Mouse (Mus musculus) MEL (cell line): ENCODE data around the gene Gpr35. TPM values are rescaled to one million over a fixed set of nuclear protein-coding genes. Genes with fewer than 3 reads are reported as not detected.

Experiments
- DNase-seq: peaks from one replicate; pipeline ENCODE4 v3.0.0; 2011; ENCODE audit warnings: low read depth, low spot score
- H3K27ac ChIP-seq: 2 replicates; pipeline ENCODE4 v1.5.1; 2012; ENCODE audit warnings: low read depth, mild to moderate bottlenecking, control low read depth, low read length, moderate library complexity; ENCODE audit not compliant: control insufficient read depth
- H3K27me3 ChIP-seq, 2 experiments: fragments of 150-350 bp in 1 of 2; sonication (generic) in 1 of 2; 2 replicates each; pipeline ENCODE4 v1.6.1; 2012; ENCODE audit warnings: low read length in 2 of 2, mild to moderate bottlenecking in 2 of 2, improper control_type of control experiment in 1 of 2, moderate library complexity in 1 of 2; ENCODE audit not compliant: insufficient read depth in 2 of 2, control insufficient read depth in 1 of 2
- H3K36me3 ChIP-seq, 2 experiments: 2 replicates each; pipeline ENCODE4 v1.6.1; 2012 to 2014; ENCODE audit warnings: low read length in 2 of 2, improper control_type of control experiment in 1 of 2, inconsistent platforms in 1 of 2, mild to moderate bottlenecking in 1 of 2; ENCODE audit not compliant: insufficient read depth in 2 of 2, control insufficient read depth in 1 of 2
- H3K4me1 ChIP-seq, 2 experiments: fragments of 150-350 bp in 1 of 2; sonication (generic) in 1 of 2; 2 replicates each; pipeline ENCODE4 v1.6.1; 2012; ENCODE audit warnings: low read length in 2 of 2, improper control_type of control experiment in 1 of 2, mild to moderate bottlenecking in 1 of 2; ENCODE audit not compliant: insufficient read depth in 2 of 2, control insufficient read depth in 1 of 2
- H3K4me3 ChIP-seq, 2 experiments: fragments of 150-350 bp in 1 of 2; sonication (generic) in 1 of 2; 2 replicates each; pipeline ENCODE4 v1.5.1; 2012; ENCODE audit warnings: low read depth in 2 of 2, low read length in 2 of 2, mild to moderate bottlenecking in 2 of 2, moderate library complexity in 2 of 2, control low read depth in 1 of 2, improper control_type of control experiment in 1 of 2; ENCODE audit not compliant: control insufficient read depth in 1 of 2, insufficient read depth in 1 of 2
- H3K79me2 ChIP-seq: 2 replicates; pipeline ENCODE4 v1.6.1; 2012; ENCODE audit warnings: mild to moderate bottlenecking, low read length, moderate library complexity; ENCODE audit not compliant: control insufficient read depth, poor library complexity, insufficient read depth
- H3K9ac ChIP-seq: 2 replicates; pipeline ENCODE4 v1.6.1; 2012; ENCODE audit warnings: low read depth, mild to moderate bottlenecking, control low read depth, low read length, moderate library complexity; ENCODE audit not compliant: control insufficient read depth, poor library complexity, severe bottlenecking
- H3K9me3 ChIP-seq: fragments of 150-350 bp; sonication (generic); replicated peaks from 2 replicates; pipeline ENCODE4 v1.6.1; 2012; ENCODE audit warnings: mild to moderate bottlenecking, low read length, improper control_type of control experiment, moderate library complexity; ENCODE audit not compliant: insufficient read depth
- BHLHE40 ChIP-seq: IDR thresholded peaks from 2 replicates; pipeline ENCODE4 v1.6.1; 2012; ENCODE audit warnings: low read depth, mild to moderate bottlenecking, inconsistent platforms, low read length, improper control_type of control experiment, borderline replicate concordance
- CHD2 ChIP-seq: IDR thresholded peaks from 2 replicates; pipeline ENCODE4 v1.6.1; 2011; ENCODE audit warnings: low read length, improper control_type of control experiment
- CTCF ChIP-seq, 3 experiments: IDR thresholded peaks in 2 of 3; conservative IDR thresholded peaks in 1 of 3; 2 replicates each; pipeline ENCODE4 v1.5.1; 2011 to 2012; ENCODE audit warnings: low read length in 3 of 3, low read depth in 2 of 3, mild to moderate bottlenecking in 2 of 3, improper control_type of control experiment in 1 of 3, inconsistent platforms in 1 of 3, mixed read lengths in 1 of 3, moderate library complexity in 1 of 3; ENCODE audit not compliant: control insufficient read depth in 1 of 3, insufficient read depth in 1 of 3, poor library complexity in 1 of 3, severe bottlenecking in 1 of 3
- E2F4 ChIP-seq: IDR thresholded peaks from 2 replicates; pipeline ENCODE4 v1.6.1; 2011; ENCODE audit warnings: low read depth, low read length, improper control_type of control experiment, borderline replicate concordance
- ELF1 ChIP-seq: IDR thresholded peaks from 2 replicates; pipeline ENCODE4 v1.6.1; 2014; ENCODE audit warnings: low read depth, mild to moderate bottlenecking, inconsistent platforms, low read length, improper control_type of control experiment, moderate library complexity
- EP300 ChIP-seq, 2 experiments: IDR thresholded peaks; 2 replicates each; pipeline ENCODE4 v1.6.1; 2011; ENCODE audit warnings: improper control_type of control experiment in 2 of 2, low read length in 2 of 2, low read depth in 1 of 2, mild to moderate bottlenecking in 1 of 2
- ETS1 ChIP-seq: IDR thresholded peaks from 2 replicates; pipeline ENCODE4 v1.6.1; 2012; ENCODE audit warnings: low read depth, mild to moderate bottlenecking, inconsistent platforms, low read length, improper control_type of control experiment, moderate library complexity
- GATA1 ChIP-seq: IDR thresholded peaks from 2 replicates; pipeline ENCODE4 v1.6.1; 2011; ENCODE audit warnings: low read depth, low read length, improper control_type of control experiment
- HCFC1 ChIP-seq: IDR thresholded peaks from 2 replicates; pipeline ENCODE4 v1.6.1; 2012; ENCODE audit warnings: low read depth, mild to moderate bottlenecking, inconsistent platforms, low read length, improper control_type of control experiment, moderate library complexity
- KAT2A ChIP-seq: conservative IDR thresholded peaks from 2 replicates; pipeline ENCODE4 v1.6.1; 2012; ENCODE audit warnings: low read depth, low read length, improper control_type of control experiment, inconsistent platforms
- MAFK ChIP-seq: IDR thresholded peaks from 2 replicates; pipeline ENCODE4 v1.6.1; 2011; ENCODE audit warnings: low read depth, mild to moderate bottlenecking, low read length, improper control_type of control experiment, borderline replicate concordance
- MAX ChIP-seq: IDR thresholded peaks from 2 replicates; pipeline ENCODE4 v1.6.1; 2011; ENCODE audit warnings: low read length, improper control_type of control experiment
- MAZ ChIP-seq: IDR thresholded peaks from 2 replicates; pipeline ENCODE4 v1.6.1; 2012; ENCODE audit warnings: low read depth, mild to moderate bottlenecking, inconsistent platforms, low read length, improper control_type of control experiment
- MEF2A ChIP-seq: IDR thresholded peaks from 2 replicates; pipeline ENCODE4 v1.6.1; 2014; ENCODE audit warnings: low read depth, mild to moderate bottlenecking, inconsistent platforms, low read length, improper control_type of control experiment; ENCODE audit not compliant: poor library complexity, insufficient replicate concordance, severe bottlenecking; ENCODE audit errors: extremely low read depth
- MXI1 ChIP-seq: IDR thresholded peaks from 2 replicates; pipeline ENCODE4 v1.6.1; 2011; ENCODE audit warnings: mild to moderate bottlenecking, low read depth, low read length, improper control_type of control experiment
- MYB ChIP-seq: IDR thresholded peaks from 2 replicates; pipeline ENCODE4 v1.6.1; 2011; ENCODE audit warnings: mild to moderate bottlenecking, low read depth, low read length, improper control_type of control experiment
- MYC ChIP-seq: IDR thresholded peaks from 2 replicates; pipeline ENCODE4 v1.6.1; 2011; ENCODE audit warnings: low read depth, mild to moderate bottlenecking, low read length, improper control_type of control experiment, moderate library complexity
- NELFE ChIP-seq: IDR thresholded peaks from 2 replicates; pipeline ENCODE4 v1.6.1; 2011; ENCODE audit warnings: low read depth, low read length, improper control_type of control experiment
- NRF1 ChIP-seq: IDR thresholded peaks from 2 replicates; pipeline ENCODE4 v1.6.1; 2014; ENCODE audit warnings: low read depth, mild to moderate bottlenecking, inconsistent platforms, low read length, improper control_type of control experiment, moderate library complexity; ENCODE audit not compliant: poor library complexity, insufficient read depth, severe bottlenecking
- POLR2A ChIP-seq, 2 experiments: IDR thresholded peaks; 2 replicates each; pipeline ENCODE4 v1.6.1; 2011 to 2012; ENCODE audit warnings: low read length in 2 of 2, mild to moderate bottlenecking in 2 of 2, control low read depth in 1 of 2, improper control_type of control experiment in 1 of 2, low read depth in 1 of 2, moderate library complexity in 1 of 2; ENCODE audit not compliant: control insufficient read depth in 1 of 2, insufficient read depth in 1 of 2, poor library complexity in 1 of 2
- POLR2AphosphoS2 ChIP-seq: IDR thresholded peaks from 2 replicates; pipeline ENCODE4 v1.6.1; 2011; ENCODE audit warnings: low read length, improper control_type of control experiment
- POLR2AphosphoS5 ChIP-seq: IDR thresholded peaks from 2 replicates; pipeline ENCODE4 v1.6.1; 2012; ENCODE audit warnings: low read depth, borderline replicate concordance, mild to moderate bottlenecking, inconsistent platforms, low read length, moderate library complexity, mixed read lengths
- RAD21 ChIP-seq: IDR thresholded peaks from 2 replicates; pipeline ENCODE4 v1.6.1; 2011; ENCODE audit warnings: mild to moderate bottlenecking, low read depth, low read length, improper control_type of control experiment
- RCOR1 ChIP-seq: IDR thresholded peaks from 2 replicates; pipeline ENCODE4 v1.6.1; 2012; ENCODE audit warnings: low read depth, mild to moderate bottlenecking, inconsistent platforms, low read length, improper control_type of control experiment
- SIN3A ChIP-seq: IDR thresholded peaks from 2 replicates; pipeline ENCODE4 v1.6.1; 2012; ENCODE audit warnings: low read length, improper control_type of control experiment, inconsistent platforms
- SMC3 ChIP-seq: IDR thresholded peaks from 2 replicates; pipeline ENCODE4 v1.6.1; 2011; ENCODE audit warnings: low read depth, low read length, improper control_type of control experiment
- TAL1 ChIP-seq: IDR thresholded peaks from 2 replicates; pipeline ENCODE4 v1.6.1; 2012; ENCODE audit warnings: mild to moderate bottlenecking, inconsistent platforms, low read length, moderate library complexity, mixed read lengths
- TBP ChIP-seq: IDR thresholded peaks from 2 replicates; pipeline ENCODE4 v1.8.0; 2011; ENCODE audit warnings: low read depth, low read length, improper control_type of control experiment
- TCF12 ChIP-seq: IDR thresholded peaks from 2 replicates; pipeline ENCODE4 v1.6.1; 2014; ENCODE audit warnings: low read depth, mild to moderate bottlenecking, inconsistent platforms, low read length, improper control_type of control experiment, moderate library complexity
- UBTF ChIP-seq: IDR thresholded peaks from 2 replicates; pipeline ENCODE4 v1.6.1; 2012; ENCODE audit warnings: low read depth, mild to moderate bottlenecking, inconsistent platforms, low read length, improper control_type of control experiment, moderate library complexity, borderline replicate concordance; ENCODE audit not compliant: insufficient read depth
- USF1 ChIP-seq: IDR thresholded peaks from 2 replicates; pipeline ENCODE4 v1.6.1; 2014; ENCODE audit warnings: low read depth, mild to moderate bottlenecking, inconsistent platforms, low read length, improper control_type of control experiment, moderate library complexity
- USF2 ChIP-seq, 2 experiments: IDR thresholded peaks; 2 replicates each; pipeline ENCODE4 v1.6.1; 2011 to 2012; ENCODE audit warnings: improper control_type of control experiment in 2 of 2, low read length in 2 of 2, borderline replicate concordance in 1 of 2, inconsistent platforms in 1 of 2, low read depth in 1 of 2, mild to moderate bottlenecking in 1 of 2; ENCODE audit not compliant: insufficient read depth in 1 of 2
- ZC3H11A ChIP-seq: IDR thresholded peaks from 2 replicates; pipeline ENCODE4 v1.6.1; 2012; ENCODE audit warnings: low read depth, mild to moderate bottlenecking, inconsistent platforms, low read length, improper control_type of control experiment
- ZKSCAN1 ChIP-seq: IDR thresholded peaks from 2 replicates; pipeline ENCODE4 v1.6.1; 2012; ENCODE audit warnings: low read depth, mild to moderate bottlenecking, inconsistent platforms, low read length, improper control_type of control experiment, moderate library complexity
- ZMIZ1 ChIP-seq: IDR thresholded peaks from 2 replicates; pipeline ENCODE4 v1.6.1; 2012; ENCODE audit warnings: low read depth, mild to moderate bottlenecking, inconsistent platforms, low read length, improper control_type of control experiment, moderate library complexity
- polyA plus RNA-seq, 2 experiments: library from polyadenylated mRNA; stranded (reverse) in 1 of 2; unstranded in 1 of 2; fragments of >175 nt in 1 of 2; fragments of >200 nt in 1 of 2; gene quantifications; 2 replicates each; pipeline versions ENCODE4 v1.2.1 to v1.2.4; 2012; ENCODE audit warnings: low replicate concordance in 2 of 2, low read depth in 1 of 2; ENCODE audit not compliant: insufficient read length in 2 of 2, insufficient read depth in 1 of 2, missing spikeins in 1 of 2
- total RNA-seq: library from RNA; depleted of rRNA; stranded (reverse); fragments of 300-350 nt; gene quantifications from 2 replicates; pipeline ENCODE4 v1.2.3, GENCODE M21; 2012

Gene Gpr35
- total and polyA plus RNA-seq, 3 experiments, result 0.22 TPM; not detected in 2

DNA sequence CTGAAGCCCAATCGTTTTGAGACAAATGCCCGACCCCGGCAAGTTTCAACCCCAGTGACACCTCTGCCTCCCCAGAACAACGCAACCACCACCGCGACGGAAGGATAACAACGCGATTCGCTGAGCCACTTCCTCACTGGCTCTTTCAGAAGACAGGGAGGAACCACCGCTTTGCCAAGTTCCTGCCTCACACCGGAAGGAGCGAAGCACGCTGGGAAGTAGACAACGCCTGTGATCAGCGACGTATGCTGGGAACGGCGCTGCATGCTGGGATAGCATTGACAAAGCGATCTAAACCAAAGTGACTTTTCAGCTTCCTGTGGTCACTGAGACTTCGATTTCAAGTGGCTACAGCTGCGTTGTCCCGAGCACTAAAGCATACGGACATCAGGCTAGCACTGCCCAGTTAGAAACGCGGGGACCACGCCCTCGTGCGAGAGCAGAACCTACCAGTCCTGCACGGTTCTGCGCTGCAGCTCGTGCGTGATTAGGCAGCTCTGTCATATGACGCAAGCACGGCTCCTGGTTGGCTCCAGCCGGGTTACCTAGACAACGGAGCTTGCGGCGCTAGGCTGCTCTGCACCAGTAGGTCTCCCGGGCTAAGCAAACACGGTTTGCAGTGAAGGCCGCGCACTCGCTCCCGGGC lies 16.4 kb upstream of the Gpr35 start, which contains the start of gene Capn10:
Gene Capn10, plus strand, starts transcription at position 195 of the 646 bp plus-strand sequence.
- peak within 1 kb of the TSS; percentile 98 for H3K27ac ChIP-seq
- DNase-seq, result peak; percentile 100
- H3K9me3 ChIP-seq, result no peaks in the 10 kb centered on the region
- peak within 1 kb of the TSS; percentile 87 for H3K9ac ChIP-seq
- peaks cover 12% of the 10 kb centered on the region for H3K79me2 ChIP-seq
- H3K27me3 ChIP-seq, result no peaks in the 10 kb centered on the region
- TF ChIP-seq CTCF (IDR thresholded peaks at IDR 0.05 in 2 of 3, conservative IDR thresholded peaks at IDR 0.05 in 1 of 3; ENCODE audit: control insufficient read depth in 1 of 3, insufficient read depth in 1 of 3, low read depth in 2 of 3, low read length in 3 of 3, poor library complexity in 1 of 3, severe bottlenecking in 1 of 3) (no peak), ZKSCAN1 (no peak), HCFC1 (peak; percentile 97), EP300 (IDR thresholded peaks at IDR 0.05; ENCODE audit: low read depth in 1 of 2, low read length in 2 of 2) (peak in 1 of 2 experiments; percentile 29; a peak in 1 of 4 replicates), TAL1 (no peak), POLR2A (IDR thresholded peaks at IDR 0.05; ENCODE audit: control insufficient read depth in 1 of 2, insufficient read depth in 1 of 2, low read depth in 1 of 2, low read length in 2 of 2, poor library complexity in 1 of 2) (peak; percentile 80 to 99), UBTF (no peak), SMC3 (no peak), MAZ (no peak), KAT2A (peak; percentile 94), BHLHE40 (peak; percentile 73), GATA1 (no peak), MAFK (no peak), MAX (peak; percentile 96), RAD21 (no peak), TBP (peak; percentile 93), POLR2AphosphoS5 (peak; percentile 76; the same call in 1 of the 2 replicates), SIN3A (peak; percentile 98), USF1 (peak; percentile 98), MXI1 (peak; percentile 98), ZMIZ1 (peak; percentile 82), ETS1 (peak; percentile 82), E2F4 (peak; percentile 82; the same call in 1 of the 2 replicates), MYB (0 out of 2 replicates have a peak, but pooled peaks have one; percentile 21), RCOR1 (0 out of 2 replicates have a peak, but pooled peaks have one; percentile 7), CHD2 (no peak), MYC (peak; percentile 99), POLR2AphosphoS2 (peak; percentile 96), ZC3H11A (no peak), TCF12 (peak; percentile 57), NRF1 (peak; percentile 62), MEF2A (no peak), NELFE (peak; percentile 96), ELF1 (peak; percentile 99), USF2 (IDR thresholded peaks at IDR 0.05; ENCODE audit: borderline replicate concordance in 1 of 2, insufficient read depth in 1 of 2, low read depth in 1 of 2, low read length in 2 of 2) (peak; percentile 39 to 89; a peak in 3 of 4 replicates)
- TF ChIP-seq, all 39 proteins: peak for 23
- Histone ChIP-seq H3K4me3 (peak within 1 kb of the TSS; percentile 70 to 85), H3K36me3 (peaks cover 0 to 13% of the 10 kb centered on the region in 2 experiments; a peak in 2 of 4 replicates), H3K4me1 (peaks cover 4 to 22% of the 10 kb centered on the region in 2 experiments)
